Mouse (Mus musculus) gonadal fat pad, adult 2 months (tissue): ENCODE results near the gene Ppp1r17. TPM values are rescaled to one million over a fixed set of nuclear protein-coding genes. Genes with fewer than 3 reads are reported as not detected.

ENCODE experiments used
- polyA plus RNA-seq: library from polyadenylated mRNA; depleted of rRNA; stranded (reverse); fragments of >200 nt; gene quantifications from 2 replicates; pipeline ENCODE4 v1.2.3, GENCODE M21; 2012; rRNA removed

Gene Ppp1r17
- polyA plus RNA-seq, 1 experiment: not detected

Other genes with a start within 250 kb of the Ppp1r17 start
- gene Itprid1, start 180.6 kb upstream of the Ppp1r17 start, polyA plus RNA-seq: 0.34 and 0.57 TPM in 2 replicates